Comparison of ENCODE assay signal across 19 mouse cellular contexts in genomic region chr6:136304369-136304988, GRCm38 (mm10). TPM values are rescaled to one million over a fixed set of nuclear protein-coding genes. Genes with fewer than 3 reads are reported as not detected.
A peak's percentile ranks its signal among the peaks of the same experiment; 100 is the strongest.
DNase-seq lines count a peak whose midpoint lies in the region; ATAC-seq and TF ChIP-seq lines count a peak whose summit lies in the region.
"Had no signal": no experiment of that assay in that cellular context is flagged by ENCODE, and none has a peak within 500 bp of the region (broad histone marks: within the 10 kb centered on the region; RNA-seq: fewer than 3 reads in every experiment).

No protein-coding gene starts in this region.

- ATAC-seq in hindbrain, embryonic 15.5 days (ENCODE audit: low FRiP score, low read depth), result peak; percentile 48; the same call in 1 of the 2 replicates
- no peak for ATAC-seq in hindbrain, embryonic 11.5 days (ENCODE audit: low FRiP score)
- peak; percentile 74 for ATAC-seq in midbrain, embryonic 16.5 days
- no peak for ATAC-seq in cerebellum, adult (ENCODE audit: insufficient number of reproducible peaks, low FRiP score, low TSS enrichment)

- H3K27me3 ChIP-seq in hindbrain, embryonic 15.5 days, result no peaks in the 10 kb centered on the region
- no peaks in the 10 kb centered on the region for H3K27me3 ChIP-seq in hindbrain, embryonic 11.5 days (ENCODE audit: control insufficient read depth, insufficient read depth, low read length)
- H3K27me3 ChIP-seq in midbrain, embryonic 16.5 days (ENCODE audit: control insufficient read depth, insufficient read depth, low read depth, low read length), result no peaks in the 10 kb centered on the region
- H3K27me3 ChIP-seq: lung, embryonic 15.5 days; megakaryocyte, embryonic 14.5 days had no signal

- DNase-seq in hindbrain, embryonic 11.5 days (ENCODE audit: low spot score), result no peak
- peak; percentile 50 to 68 for DNase-seq in layer of hippocampus, adult 8-10 months (ENCODE audit: low spot score in 2 of 2)
- no peak for DNase-seq in testis, postnatal 14 days (ENCODE audit: low spot score)
- no peak for DNase-seq in gastrocnemius, postnatal 36 days
- DNase-seq: adrenal gland, postnatal 25 days; cerebellum, adult 8-10 months; kidney, adult 18-20 months; liver; thymus, postnatal 14 days had no signal

- no peak overlapping the region for H3K9ac ChIP-seq in hindbrain, embryonic 15.5 days
- H3K9ac ChIP-seq in hindbrain, embryonic 11.5 days (ENCODE audit: low read depth, low read length), result no peak overlapping the region
- no peak overlapping the region for H3K9ac ChIP-seq in midbrain, embryonic 16.5 days (ENCODE audit: low read depth, low read length)
- H3K9ac ChIP-seq: lung, embryonic 15.5 days had no signal

- 0 out of 2 replicates have a peak overlapping the region, but pooled peaks have one; percentile 7 for H3K27ac ChIP-seq in hindbrain, embryonic 15.5 days (replicated peaks)
- no peak overlapping the region for H3K27ac ChIP-seq in hindbrain, embryonic 11.5 days (ENCODE audit: low read depth, low read length)
- H3K27ac ChIP-seq in cortical plate, adult 2 months (ENCODE audit: insufficient read depth, low read length), result peak overlapping the region; percentile 65
- peak overlapping the region; percentile 23 for H3K27ac ChIP-seq in midbrain, embryonic 16.5 days (ENCODE audit: low read length)
- H3K27ac ChIP-seq: lung, embryonic 15.5 days had no signal

- H3K36me3 ChIP-seq in hindbrain, embryonic 15.5 days, result no peaks in the 10 kb centered on the region
- H3K36me3 ChIP-seq in hindbrain, embryonic 11.5 days (ENCODE audit: control insufficient read depth, insufficient read depth, low read length), result no peaks in the 10 kb centered on the region
- no peaks in the 10 kb centered on the region for H3K36me3 ChIP-seq in midbrain, embryonic 16.5 days (ENCODE audit: control insufficient read depth, insufficient read depth, low read length)
- H3K36me3 ChIP-seq: G1E; lung, embryonic 15.5 days had no signal

- no peak overlapping the region for H3K4me3 ChIP-seq in hindbrain, embryonic 15.5 days
- H3K4me3 ChIP-seq in hindbrain, embryonic 11.5 days (ENCODE audit: low read depth, low read length), result no peak overlapping the region
- H3K4me3 ChIP-seq in cortical plate, adult 2 months (ENCODE audit: insufficient read depth, low read length), result no peak overlapping the region
- H3K4me3 ChIP-seq in midbrain, embryonic 16.5 days (ENCODE audit: low read depth, low read length), result no peak overlapping the region
- H3K4me3 ChIP-seq: lung, embryonic 15.5 days had no signal

- 63% methylated on average over 11 of the region's 11 CpGs for WGBS in hindbrain, embryonic 15.5 days
- 77% methylated on average over 11 of the region's 11 CpGs for WGBS in hindbrain, embryonic 11.5 days
- WGBS in midbrain, embryonic 16.5 days, result 58% methylated on average over 11 of the region's 11 CpGs

- H3K4me1 ChIP-seq in hindbrain, embryonic 15.5 days (replicated peaks), result peaks cover 6% of the 10 kb centered on the region
- H3K4me1 ChIP-seq in hindbrain, embryonic 11.5 days (replicated peaks; ENCODE audit: control insufficient read depth, insufficient read depth, low read length), result no peaks in the 10 kb centered on the region
- H3K4me1 ChIP-seq in cortical plate, adult 2 months (ENCODE audit: control insufficient read depth, insufficient read depth, low read length), result peaks cover 4% of the 10 kb centered on the region
- H3K4me1 ChIP-seq in midbrain, embryonic 16.5 days (ENCODE audit: control insufficient read depth, insufficient read depth, low read length), result peaks cover 11% of the 10 kb centered on the region
- H3K4me1 ChIP-seq: lung, embryonic 15.5 days; megakaryocyte, embryonic 14.5 days had no signal

- no peaks in the 10 kb centered on the region for H3K9me3 ChIP-seq in hindbrain, embryonic 15.5 days
- H3K9me3 ChIP-seq in hindbrain, embryonic 11.5 days (ENCODE audit: control insufficient read depth, low read length), result no peaks in the 10 kb centered on the region
- no peaks in the 10 kb centered on the region for H3K9me3 ChIP-seq in midbrain, embryonic 16.5 days (replicated peaks; ENCODE audit: control insufficient read depth, low read length, poor library complexity, severe bottlenecking)
- H3K9me3 ChIP-seq: lung, embryonic 15.5 days had no signal

- intact Hi-C loops in gastrocnemius, postnatal 36 days (cut with DNase I), result no loop called here

- no peak for TF ChIP-seq POLR2A in cortical plate, adult 2 months (IDR thresholded peaks at IDR 0.05; ENCODE audit: extremely low read depth, insufficient read depth, low read length)

- H3K4me2 ChIP-seq in hindbrain, embryonic 15.5 days, result no peak overlapping the region
- no peak overlapping the region for H3K4me2 ChIP-seq in hindbrain, embryonic 11.5 days (replicated peaks; ENCODE audit: low read depth, low read length)
- no peak overlapping the region for H3K4me2 ChIP-seq in midbrain, embryonic 16.5 days (ENCODE audit: low read length)
- H3K4me2 ChIP-seq: lung, embryonic 15.5 days had no signal

- no peak for TF ChIP-seq CTCF in cortical plate, adult 2 months (IDR thresholded peaks at IDR 0.05; ENCODE audit: extremely low read depth, insufficient read depth, low read length)

RNA-seq across cellular contexts. Expression of gene Gm8994, which starts 22.9 kb away (rescaled TPM):
- not detected in 2 replicates for polyA plus RNA-seq in hindbrain, embryonic 15.5 days (2015; fragmentation: Nextera tagmentation; extraction: Ambion mirVana)
- not detected in 2 replicates for polyA plus RNA-seq in hindbrain, embryonic 11.5 days (2014; fragmentation: Nextera tagmentation; extraction: Ambion mirVana)
- polyA plus RNA-seq in cortical plate, adult 2 months (2012; rRNA removed), result 0.06 TPM in 1 of 2 replicates, not detected in the other
- not detected for total RNA-seq in layer of hippocampus, adult 8-10 months (2022)
- not detected in 2 replicates for polyA plus RNA-seq in midbrain, embryonic 16.5 days (2015; fragmentation: Nextera tagmentation; extraction: Ambion mirVana)
- total RNA-seq in gastrocnemius, postnatal 36 days (2021), result not detected
- total RNA-seq: adrenal gland, postnatal 25 days; G1E; heart, postnatal 25 days; layer of hippocampus, postnatal 10 days had no signal
- polyA plus RNA-seq: embryonic facial prominence, embryonic 11.5 days; lung, embryonic 15.5 days had no signal

Comparison
In these comparisons a context has a peak if more than half of its experiments do, and no peak if none do; other contexts are left out.
1. ATAC-seq: peak in hindbrain, embryonic 15.5 days (single experiment) and midbrain, embryonic 16.5 days (single experiment); none in hindbrain, embryonic 11.5 days (single experiment) and cerebellum, adult (single experiment).
2. DNase-seq: peak in layer of hippocampus, adult 8-10 months (2 of 2); none in hindbrain, embryonic 11.5 days (single experiment), testis, postnatal 14 days (single experiment) and gastrocnemius, postnatal 36 days (0 of 2).